Mouse (Mus musculus): ENCODE data around the gene D930048N14Rik.

- TF ChIP-seq CTCF (IDR thresholded peaks at IDR 0.05; ENCODE audit: borderline replicate concordance, insufficient read depth, low read depth, low read length) (no peak), POLR2A (IDR thresholded peaks at IDR 0.05; ENCODE audit: borderline replicate concordance, insufficient read depth, low read length) (no peak)
Measured at GRCm38 (mm10) chr11:51625187-51625820, 25.4 kb upstream of the D930048N14Rik start.
